Mouse (Mus musculus): Measurements from ENCODE around the gene Etfbkmt.

DNA sequence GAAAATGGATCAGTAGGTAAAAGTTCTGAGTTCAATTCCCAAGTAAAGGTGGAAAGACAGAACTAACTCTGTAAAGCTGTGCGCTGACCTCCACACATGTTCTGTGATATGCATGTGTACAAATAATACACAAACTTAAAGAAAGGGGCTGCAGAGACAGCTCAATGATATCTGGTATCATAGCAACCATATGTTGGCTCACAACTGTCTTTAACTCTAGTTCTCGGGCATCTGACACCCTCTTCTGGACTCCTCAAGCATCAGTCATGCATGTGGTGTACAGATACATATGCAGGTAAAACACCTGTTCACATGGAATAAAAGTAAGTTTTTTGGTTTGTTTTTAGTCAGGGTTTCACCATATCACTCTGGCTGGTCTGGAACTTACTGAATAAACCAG, 28.8 kb downstream of the Etfbkmt start:
- TF ChIP-seq MAFK (IDR thresholded peaks at IDR 0.05; ENCODE audit: insufficient read depth, low read depth, low read length) (no peak), ZNF384 (IDR thresholded peaks at IDR 0.05; ENCODE audit: low read depth, low read length) (no peak), CHD2 (IDR thresholded peaks at IDR 0.05; ENCODE audit: low read depth, low read length) (no peak)
